Mouse (Mus musculus): ENCODE measurements at regions not wholly inside any gene's neighbourhood (a gene's known extent, or its start where the extent isn't known, plus 50 kb on each side); places are given as distances from the start of the nearest gene placed in this dataset.

DNA sequence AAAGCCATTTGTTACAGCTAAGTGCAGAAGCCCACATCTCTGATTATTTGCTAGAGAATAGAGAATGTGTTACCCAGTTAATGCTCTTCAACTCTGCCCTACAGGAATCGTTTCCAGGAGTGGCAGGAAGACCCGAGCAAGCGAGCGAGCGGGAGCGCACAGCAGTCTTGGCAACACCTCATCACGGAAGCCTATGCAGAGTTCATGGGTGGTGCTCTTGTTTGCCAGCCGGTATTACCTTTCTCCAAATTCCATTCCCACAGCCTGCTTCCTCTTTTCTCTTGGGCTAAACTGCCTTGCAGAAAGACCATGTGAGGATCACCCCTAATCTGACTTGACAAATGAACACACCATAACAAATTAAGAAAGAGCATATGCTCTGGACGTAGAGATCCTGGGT is 82.1 kb upstream of the Ssbp2 start:
- H3K4me3 ChIP-seq (replicated peaks) = no peak overlapping the region
- no peak for TF ChIP-seq GATA1 (IDR thresholded peaks at IDR 0.05; ENCODE audit: borderline replicate concordance, low read length)
- TF ChIP-seq FLI1 (IDR thresholded peaks at IDR 0.05; ENCODE audit: low read length) = no peak
- H3K27me3 ChIP-seq (replicated peaks) = no peaks in the 10 kb centered on the region
- peaks cover 3% of the 10 kb centered on the region; the same call in 1 of the 2 replicates for H3K9me3 ChIP-seq
- H3K4me1 ChIP-seq = no peaks in the 10 kb centered on the region
- no peaks in the 10 kb centered on the region for H3K36me3 ChIP-seq (replicated peaks; ENCODE audit: low read length)

DNA sequence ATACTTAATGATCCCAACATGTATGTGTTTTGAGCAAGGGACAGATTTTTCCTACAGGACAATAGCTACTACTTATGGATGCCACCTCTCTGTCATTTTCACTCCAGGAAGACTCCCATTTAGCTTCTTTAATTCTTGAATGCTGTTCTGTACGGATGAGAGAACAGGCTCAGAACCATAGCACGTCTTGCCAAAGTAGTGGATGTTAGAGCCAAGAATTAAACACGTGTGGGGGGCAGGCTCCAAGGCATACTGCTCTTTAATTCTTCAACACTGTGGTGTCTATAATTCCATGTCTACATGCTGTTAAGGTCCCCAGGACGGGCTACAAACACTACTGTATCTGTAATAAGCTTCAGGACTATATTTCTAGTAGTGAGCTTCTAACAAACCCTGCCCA is 74.7 kb upstream of the Ssbp2 start:
- TF ChIP-seq GATA1 (IDR thresholded peaks at IDR 0.05; ENCODE audit: borderline replicate concordance, low read length) = no peak
- no peak for TF ChIP-seq FLI1 (IDR thresholded peaks at IDR 0.05; ENCODE audit: low read length)

DNA sequence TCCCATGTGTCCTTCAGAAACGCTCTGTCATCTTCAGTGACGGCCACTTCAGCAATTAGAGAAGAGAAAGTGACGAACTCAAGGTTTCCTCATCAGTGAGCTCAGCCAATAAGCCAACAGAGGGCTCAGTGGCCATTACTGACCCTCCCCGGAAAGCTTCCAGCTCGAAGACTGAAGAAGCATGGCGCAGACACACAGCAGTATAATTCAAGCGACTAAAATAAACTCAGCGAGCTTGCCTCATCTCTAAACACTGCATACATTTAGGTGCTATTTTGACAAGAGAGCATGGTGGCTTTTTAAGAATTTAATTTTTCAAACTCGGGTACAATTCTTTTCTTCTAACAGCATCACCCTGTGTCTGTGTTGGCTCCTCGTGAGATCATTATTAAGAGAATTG is 72.2 kb upstream of the Ssbp2 start:
- H3K36me3 ChIP-seq (replicated peaks; ENCODE audit: low read length) = no peaks in the 10 kb centered on the region
- H3K4me1 ChIP-seq = peaks cover 6% of the 10 kb centered on the region
- no peaks in the 10 kb centered on the region for H3K9me3 ChIP-seq
- TF ChIP-seq GATA1 (IDR thresholded peaks at IDR 0.05; ENCODE audit: borderline replicate concordance, low read length) (no peak), FLI1 (IDR thresholded peaks at IDR 0.05; ENCODE audit: low read length) (no peak)
- H3K27me3 ChIP-seq (replicated peaks) = peaks cover 8% of the 10 kb centered on the region
- H3K4me3 ChIP-seq (replicated peaks) = no peak overlapping the region

More for the DNA sequence above, 74.7 kb upstream of the Ssbp2 start:
- Histone ChIP-seq H3K9me3 (no peaks in the 10 kb centered on the region), H3K36me3 (replicated peaks; ENCODE audit: low read length) (no peaks in the 10 kb centered on the region), H3K4me3 (replicated peaks) (no peak overlapping the region), H3K4me1 (no peaks in the 10 kb centered on the region), H3K27me3 (replicated peaks) (peaks cover 5% of the 10 kb centered on the region)

DNA sequence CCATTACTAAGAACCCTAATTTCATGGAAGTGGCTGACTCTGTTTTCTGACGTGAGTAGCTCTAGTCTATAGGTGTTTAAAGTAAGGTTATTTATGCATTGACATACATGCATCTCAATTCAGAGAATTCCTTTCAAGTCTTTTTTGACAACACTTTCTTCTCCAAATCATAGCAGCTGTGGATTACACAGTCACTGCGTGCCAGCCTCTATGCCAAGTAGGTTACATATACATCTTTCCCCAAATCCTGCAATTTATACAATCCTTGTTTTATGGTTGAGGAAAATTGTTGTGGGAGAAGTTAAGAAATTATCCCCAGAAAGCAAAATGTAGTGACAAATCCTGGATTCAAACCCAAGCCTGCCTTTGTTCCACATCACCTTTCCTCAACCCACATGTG is 56.5 kb upstream of the Ssbp2 start:
- Histone ChIP-seq H3K4me1 (peaks cover 6% of the 10 kb centered on the region; the same call in 1 of the 2 replicates), H3K9me3 (0 out of 2 replicates have a peak, but pooled peaks cover 3% of the 10 kb centered on the region), H3K4me3 (replicated peaks) (no peak overlapping the region), H3K27me3 (replicated peaks) (peaks cover 2% of the 10 kb centered on the region), H3K36me3 (replicated peaks; ENCODE audit: low read length) (no peaks in the 10 kb centered on the region)
- TF ChIP-seq GATA1 (IDR thresholded peaks at IDR 0.05; ENCODE audit: borderline replicate concordance, low read length) (no peak), FLI1 (IDR thresholded peaks at IDR 0.05; ENCODE audit: low read length) (no peak)

DNA sequence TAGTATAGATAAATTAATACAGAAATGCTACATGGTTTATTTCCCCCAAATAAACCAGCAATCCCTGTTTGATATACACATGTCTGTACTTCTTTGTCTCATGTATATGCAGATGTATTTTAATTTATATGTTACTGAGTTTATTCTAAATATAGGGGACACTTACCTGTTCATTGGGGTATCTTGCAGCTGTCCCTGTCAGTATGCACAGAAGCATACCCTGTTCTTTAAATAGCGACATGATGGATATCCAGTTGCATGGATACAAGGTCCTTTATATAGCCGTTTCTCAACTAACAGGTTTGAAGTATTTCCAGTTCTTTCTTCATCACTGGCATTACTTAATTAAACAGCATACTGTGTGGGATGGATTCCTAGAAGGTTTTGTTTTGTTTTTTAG is 55.1 kb upstream of the Ssbp2 start:
- no peak for TF ChIP-seq FLI1 (IDR thresholded peaks at IDR 0.05; ENCODE audit: low read length)
- TF ChIP-seq GATA1 (IDR thresholded peaks at IDR 0.05; ENCODE audit: borderline replicate concordance, low read length) = no peak
- H3K4me1 ChIP-seq = peaks cover 8% of the 10 kb centered on the region; the same call in 1 of the 2 replicates
- no peaks in the 10 kb centered on the region for H3K36me3 ChIP-seq (replicated peaks; ENCODE audit: low read length)
- H3K27me3 ChIP-seq (replicated peaks) = peaks cover 2% of the 10 kb centered on the region
- H3K4me3 ChIP-seq (replicated peaks) = no peak overlapping the region
- 0 out of 2 replicates have a peak, but pooled peaks cover 3% of the 10 kb centered on the region for H3K9me3 ChIP-seq

DNA sequence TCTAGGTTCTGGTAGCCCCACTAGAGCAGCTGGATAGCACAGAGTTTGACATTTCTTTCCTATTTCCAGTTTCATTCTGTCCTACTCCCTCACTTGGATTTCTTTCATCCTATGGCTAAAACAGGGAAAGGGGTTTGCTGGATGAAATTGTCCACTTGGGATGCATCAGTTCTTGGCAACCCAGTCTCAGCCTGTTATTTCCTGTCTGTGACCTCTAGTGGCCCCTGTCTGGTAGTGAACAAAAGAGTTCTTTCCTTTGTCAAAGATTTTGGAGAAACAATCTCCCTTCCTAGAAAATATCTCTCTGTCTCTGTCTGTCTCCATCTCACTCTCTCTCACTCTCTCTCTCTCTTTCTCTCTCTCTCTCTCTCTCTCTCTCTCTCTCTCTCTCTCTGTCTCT is 50.0 kb upstream of the Ssbp2 start:
- Histone ChIP-seq H3K27me3 (replicated peaks) (no peaks in the 10 kb centered on the region), H3K4me3 (replicated peaks) (no peak overlapping the region), H3K4me1 (peaks cover 31% of the 10 kb centered on the region), H3K36me3 (replicated peaks; ENCODE audit: low read length) (no peaks in the 10 kb centered on the region), H3K9me3 (no peaks in the 10 kb centered on the region)
- TF ChIP-seq GATA1 (IDR thresholded peaks at IDR 0.05; ENCODE audit: borderline replicate concordance, low read length) (no peak), FLI1 (IDR thresholded peaks at IDR 0.05; ENCODE audit: low read length) (no peak)
